Mouse (Mus musculus) spleen, embryonic (tissue): ENCODE measurements around the gene Ppib.

Experiments
- CTCF ChIA-PET: fragments of 350-600 bp; sonication (Branson Sonifier 250); formaldehyde crosslinking; loops from one replicate; lab custom pipeline; 2022; lab: Charles Lee

Gene Ppib

GRCm38 (mm10) chr9:66072754-66073153 is 12.7 kb downstream of the Ppib start:
- CTCF ChIA-PET = no interaction called here

DNA sequence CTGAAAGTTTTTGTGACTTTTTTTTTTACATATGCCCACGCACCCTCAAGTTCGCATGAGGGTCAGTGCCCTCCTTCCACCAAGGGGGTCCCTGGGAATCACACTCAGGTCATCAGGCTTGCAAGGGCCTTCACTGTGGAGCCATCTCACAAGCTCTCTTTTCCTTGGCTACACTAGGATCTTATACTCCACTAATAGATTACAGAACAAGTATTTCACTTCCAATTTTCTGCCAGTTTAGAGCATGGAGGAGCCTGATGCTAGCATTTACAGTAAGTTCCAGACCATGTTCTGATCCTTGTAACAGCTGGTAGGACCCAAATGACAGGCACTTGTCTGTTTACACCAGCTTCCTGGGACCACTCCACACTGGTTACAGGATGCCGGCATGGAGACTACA is 18.1 kb downstream of the Ppib start:
- CTCF ChIA-PET = no interaction called here

DNA sequence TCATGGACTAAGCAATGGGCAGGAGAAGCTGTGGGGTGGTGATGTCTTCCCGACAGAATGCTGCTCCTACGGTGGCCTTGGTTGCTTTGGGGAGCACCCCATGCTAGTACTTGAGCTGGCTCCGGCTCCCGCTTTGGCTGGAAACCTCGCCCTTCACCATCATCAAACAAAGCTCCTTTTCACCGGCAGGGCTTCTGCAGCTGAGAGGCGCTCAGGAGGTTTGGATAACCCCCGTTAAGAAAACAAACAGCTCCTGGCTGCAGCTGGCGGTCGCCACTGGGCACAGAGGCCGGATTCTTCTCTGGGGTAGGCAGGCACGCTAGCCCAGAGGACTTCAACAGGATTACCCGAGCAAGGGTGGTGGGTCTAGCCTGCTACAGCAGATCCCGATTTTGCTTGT is 18.5 kb downstream of the Ppib start:
- CTCF ChIA-PET = no interaction called here

GRCm38 (mm10) chr9:66080804-66081459 is 20.9 kb downstream of the Ppib start:
- CTCF ChIA-PET = no interaction called here

GRCm38 (mm10) chr9:66081999-66082398 is 22.0 kb downstream of the Ppib start:
- CTCF ChIA-PET = no interaction called here

DNA sequence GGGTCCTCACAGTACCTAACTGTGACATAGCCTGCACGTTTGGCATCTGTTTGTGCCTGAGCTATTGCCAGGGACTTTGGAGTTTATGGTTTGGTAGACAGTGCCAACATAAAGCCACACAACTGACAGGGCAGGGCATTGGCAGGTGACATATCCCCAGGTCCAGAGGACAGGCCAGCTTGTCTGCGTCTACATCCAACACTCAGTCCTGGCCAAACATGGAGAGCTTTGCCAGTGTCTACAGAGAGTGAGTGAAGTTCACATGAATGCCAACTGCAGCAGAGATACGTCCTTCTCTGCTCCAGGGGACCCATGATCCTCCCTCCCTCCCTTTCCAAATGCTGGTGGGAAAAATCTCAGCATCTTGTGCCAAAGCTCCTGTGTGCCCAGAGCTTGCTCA is 24.1 kb downstream of the Ppib start:
- CTCF ChIA-PET = no interaction called here

DNA sequence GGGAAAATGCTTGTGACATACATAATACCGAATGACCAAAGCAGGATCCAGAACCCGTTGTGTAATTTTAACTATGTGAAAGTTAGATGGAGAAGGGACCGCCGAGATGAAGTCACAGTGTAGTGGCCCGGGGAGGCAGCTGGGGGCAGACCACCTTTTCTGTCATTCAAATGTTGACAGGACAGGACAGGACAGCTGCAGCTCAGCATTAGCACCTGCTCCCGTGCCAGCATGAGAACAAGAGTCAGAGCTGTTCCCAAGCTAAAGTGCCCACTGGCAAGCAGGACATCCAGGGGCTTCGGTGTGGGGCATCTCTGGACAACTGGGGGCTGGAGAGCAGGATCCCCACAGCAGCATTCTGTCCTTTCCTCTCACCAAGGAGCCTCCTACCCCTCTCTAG is 27.0 kb downstream of the Ppib start:
- CTCF ChIA-PET = no interaction called here

GRCm38 (mm10) chr9:66088411-66088810 is 28.4 kb downstream of the Ppib start:
- CTCF ChIA-PET = no interaction called here

DNA sequence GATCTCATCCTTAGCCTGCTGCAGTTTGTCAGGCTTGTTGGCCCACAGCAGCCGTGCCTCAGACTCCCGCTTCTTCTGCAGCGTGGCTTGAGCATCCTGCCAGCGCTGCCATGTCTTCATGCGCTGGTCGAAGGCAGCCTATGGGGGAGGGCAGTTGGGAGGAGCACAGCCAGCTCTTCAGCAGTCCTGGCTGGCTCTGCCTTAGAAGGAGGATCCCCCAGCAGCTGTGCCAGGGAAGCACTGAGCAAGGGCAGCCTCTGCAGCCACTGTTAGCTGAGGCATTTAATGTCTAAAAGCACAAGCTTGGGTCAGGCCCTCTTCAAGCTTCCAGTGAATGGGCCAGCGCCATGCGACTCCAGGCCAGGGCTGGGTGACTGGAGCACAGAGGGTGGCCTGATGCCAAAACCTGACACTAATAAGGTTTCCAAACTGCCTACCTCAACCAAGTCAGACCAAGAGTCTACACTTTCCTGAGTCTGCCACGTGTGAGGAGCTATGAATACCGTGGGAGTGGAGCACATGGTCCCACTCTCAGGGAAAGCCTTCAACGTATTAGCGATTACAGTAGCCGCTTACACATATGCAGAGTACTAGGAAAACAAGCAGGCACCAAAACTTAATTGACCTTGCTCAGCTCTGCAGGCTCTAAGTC is 30.7 kb downstream of the Ppib start:
- CTCF ChIA-PET = no interaction called here

GRCm38 (mm10) chr9:66091327-66092231 is 31.6 kb downstream of the Ppib start:
- CTCF ChIA-PET = no interaction called here

DNA sequence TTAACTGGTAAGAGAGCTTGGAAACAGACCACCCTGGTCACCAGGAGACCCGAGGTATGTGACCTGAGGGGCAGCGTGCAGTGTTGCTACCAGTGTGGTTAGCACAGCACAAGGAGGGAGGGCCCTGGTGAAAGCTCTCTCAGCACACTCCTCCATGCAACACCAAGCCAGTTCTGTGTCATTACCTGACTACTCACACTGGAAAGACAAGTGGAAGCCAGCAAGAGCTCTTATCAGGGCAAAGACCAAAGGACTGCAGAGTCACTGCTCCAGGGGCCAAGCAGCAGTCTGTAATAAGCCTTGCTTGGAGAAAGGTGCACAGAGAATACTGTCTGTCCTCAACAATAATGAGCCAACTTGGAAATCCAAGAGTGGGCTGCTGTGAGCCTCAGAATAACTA is 32.6 kb downstream of the Ppib start:
- CTCF ChIA-PET = no interaction called here

DNA sequence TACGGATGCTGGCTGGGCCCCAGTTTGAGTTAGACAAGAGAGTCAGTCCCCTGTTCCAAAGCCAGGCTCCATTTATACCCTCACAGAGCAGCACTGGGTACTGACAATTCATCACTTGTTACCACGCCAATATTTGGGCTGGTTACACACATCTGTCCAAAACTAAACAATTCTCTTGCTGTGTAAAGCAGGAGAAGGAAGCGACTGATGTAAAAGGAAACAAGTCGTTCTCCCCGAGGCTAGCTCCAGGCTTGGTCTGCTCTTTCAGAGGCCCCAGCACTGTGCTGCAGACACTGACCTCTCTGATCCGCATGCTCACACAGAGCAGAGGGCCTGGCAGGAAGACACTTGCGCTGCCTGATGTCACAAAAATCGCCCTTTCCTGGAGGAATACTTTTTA is 41.6 kb downstream of the Ppib start:
- CTCF ChIA-PET = no interaction called here

GRCm38 (mm10) chr9:66102668-66103067 is 42.6 kb downstream of the Ppib start:
- CTCF ChIA-PET = no interaction called here

GRCm38 (mm10) chr9:66104601-66105000 is 44.6 kb downstream of the Ppib start:
- CTCF ChIA-PET = interaction anchor here (0.7 kb wide), 1 partner anchor 9 kb away, joined by 4 read pairs; no protein-coding TSS in a partner anchor

DNA sequence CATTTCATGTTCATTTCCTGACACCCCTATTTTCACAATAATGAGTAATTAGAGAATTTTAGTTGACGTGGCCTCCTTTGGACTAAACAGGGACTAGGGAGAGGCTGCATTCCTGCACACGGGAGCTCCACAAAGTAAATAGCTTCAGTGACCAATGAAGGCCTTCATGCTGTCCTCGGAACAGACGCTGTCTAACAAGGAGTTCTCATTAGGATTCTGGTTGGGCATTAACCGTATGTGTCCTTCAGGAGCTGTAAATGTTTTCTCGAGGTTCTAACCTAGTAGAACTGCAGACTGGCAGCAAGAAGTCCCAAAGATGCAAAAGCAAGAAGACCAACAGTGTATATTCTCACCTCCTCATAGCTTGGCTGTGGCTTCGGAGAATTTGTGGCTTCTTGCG is 45.1 kb downstream of the Ppib start:
- CTCF ChIA-PET = no interaction called here

DNA sequence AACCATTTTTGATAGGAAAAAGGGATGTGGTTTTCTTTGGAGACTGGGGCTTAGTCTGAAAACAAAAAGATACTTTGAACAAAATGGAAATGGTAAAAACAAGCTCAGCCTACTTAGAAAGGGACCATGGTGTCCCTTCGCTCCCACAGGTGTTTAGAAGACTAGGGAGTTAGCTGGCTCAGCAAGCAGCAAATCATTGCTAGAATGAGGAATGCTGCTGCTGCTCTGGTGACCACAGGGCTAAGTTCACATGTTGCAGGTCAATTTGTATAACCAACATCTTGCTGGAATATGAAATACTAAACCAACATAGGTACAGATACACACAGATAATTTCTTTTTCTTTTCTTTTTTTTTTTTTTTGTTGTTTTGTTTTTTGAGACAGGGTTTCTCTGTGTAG is 49.6 kb downstream of the Ppib start:
- CTCF ChIA-PET = no interaction called here

DNA sequence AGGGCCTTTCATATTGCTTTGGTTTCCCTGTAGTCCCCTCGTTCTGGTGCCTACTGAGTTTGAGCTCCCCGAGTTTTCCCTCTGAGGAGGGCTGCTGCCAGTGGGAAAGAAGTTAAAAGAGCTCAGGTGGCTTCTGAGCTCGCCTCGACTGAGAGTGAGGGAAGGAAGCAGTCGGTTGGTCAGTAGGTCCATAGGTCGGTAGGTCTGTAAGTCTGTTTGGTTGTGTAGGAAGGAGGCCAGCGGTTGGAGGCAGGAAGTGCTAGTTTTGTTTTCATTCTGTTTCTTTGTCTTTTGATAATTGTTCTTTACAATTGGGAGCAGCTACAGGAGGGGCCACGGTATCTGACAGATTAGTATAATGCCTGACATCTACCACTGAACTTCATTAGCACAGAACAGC is 50.1 kb downstream of the Ppib start:
- CTCF ChIA-PET = no interaction called here

DNA sequence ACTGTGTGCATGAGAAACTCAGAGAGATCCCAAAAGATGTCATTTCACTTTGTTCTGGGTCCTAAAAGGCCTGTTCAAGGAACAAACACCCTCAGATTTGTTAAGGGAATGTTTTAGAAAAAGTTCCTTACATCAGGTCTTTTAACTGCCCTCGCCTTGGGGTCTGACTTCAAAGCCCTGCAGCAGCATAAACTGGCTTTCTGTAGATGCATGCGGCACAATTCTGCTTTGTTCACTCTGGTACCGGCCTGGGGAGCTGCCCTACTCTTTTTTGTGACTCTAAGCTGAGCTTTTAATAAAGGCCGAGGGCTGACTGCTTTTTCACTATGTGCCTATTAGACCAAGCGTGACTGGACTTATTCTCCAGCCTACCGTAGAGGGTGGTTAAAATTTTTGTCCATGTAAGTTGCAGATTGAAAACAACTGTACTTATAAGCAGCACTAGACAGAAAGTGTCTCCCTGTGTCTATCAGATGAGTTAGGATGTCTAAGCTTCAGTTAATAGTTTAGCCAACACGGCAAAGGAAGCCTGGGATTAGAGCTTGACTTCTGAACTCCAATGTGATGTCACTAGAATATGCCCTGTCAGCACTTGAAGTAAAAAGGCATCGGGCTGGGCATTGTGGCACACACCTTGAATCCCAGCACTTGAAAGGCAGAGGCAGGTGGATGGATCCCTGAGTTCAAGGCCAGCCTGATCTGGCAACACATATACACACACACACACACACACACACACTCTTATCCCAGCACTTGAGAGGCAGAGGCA is 50.8 kb downstream of the Ppib start:
- CTCF ChIA-PET = interaction anchor here (0.7 kb wide), 1 partner anchor 125 kb away, joined by 5 read pairs; no protein-coding TSS in a partner anchor

GRCm38 (mm10) chr9:66114341-66114740 is 54.3 kb downstream of the Ppib start:
- CTCF ChIA-PET = no interaction called here
